Mouse (Mus musculus) frontal cortex, adult (tissue): ENCODE measurements around the gene Rdx.
"Not testable (repeated sequence)": the region's sequence is repeated elsewhere in the genome, so short reads cannot be mapped to it uniquely, and the experiment has no call there.

Source experiments
- ATAC-seq: cut with Nextera tagmentation; 2 replicates; pipeline ENCODE4 v1.9.2; 2017; ENCODE audit warnings: mild to moderate bottlenecking, moderate library complexity, mixed read lengths; ENCODE audit not compliant: low TSS enrichment

Gene Rdx

DNA sequence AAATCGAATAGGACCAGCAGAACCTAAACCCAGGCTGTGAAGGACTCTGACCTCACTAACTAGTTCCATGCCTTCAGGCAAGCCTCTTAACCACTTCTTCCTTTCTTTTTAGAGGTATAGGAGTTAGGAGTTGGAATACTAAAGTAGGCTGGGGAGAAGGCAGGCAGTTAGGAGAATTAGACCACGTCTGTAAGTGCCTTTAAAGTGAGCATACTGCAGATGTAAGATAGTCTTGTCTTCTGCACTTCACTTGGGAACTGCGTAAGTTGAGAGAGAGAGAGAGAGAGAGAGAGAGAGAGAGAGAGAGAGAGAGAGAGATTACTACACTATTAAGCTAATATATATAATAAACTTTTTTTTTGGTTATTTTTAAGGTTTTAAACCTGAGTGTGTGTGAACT is 8.3 kb downstream of the Rdx start:
- ATAC-seq = no peak

- ATAC-seq = no peak
Measured at GRCm38 (mm10) chr9:52059788-52060187, 12.8 kb downstream of the Rdx start.

DNA sequence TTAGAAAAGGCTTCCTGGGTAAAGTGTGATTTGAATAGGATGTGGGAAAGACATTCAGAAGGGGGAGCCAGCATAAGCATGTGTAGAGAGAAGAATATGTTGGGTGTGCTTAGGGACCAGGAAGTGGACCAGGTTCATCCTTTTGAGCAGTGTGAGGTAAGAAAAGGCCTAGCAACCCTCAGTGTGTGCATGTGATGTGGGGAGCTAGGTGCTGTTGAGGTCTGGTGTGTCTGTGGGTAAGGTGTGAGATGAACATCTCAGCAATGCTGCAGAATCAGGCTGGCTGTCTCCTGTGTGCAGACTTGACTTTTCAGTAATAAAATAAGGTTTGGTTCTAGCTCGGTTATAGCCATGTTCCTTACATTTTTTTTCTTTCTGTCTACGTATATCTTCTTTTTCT is 23.1 kb downstream of the Rdx start:
- ATAC-seq = no peak

- ATAC-seq = not testable (repeated sequence)
Measured at GRCm38 (mm10) chr9:52071352-52071751, 24.4 kb downstream of the Rdx start.

DNA sequence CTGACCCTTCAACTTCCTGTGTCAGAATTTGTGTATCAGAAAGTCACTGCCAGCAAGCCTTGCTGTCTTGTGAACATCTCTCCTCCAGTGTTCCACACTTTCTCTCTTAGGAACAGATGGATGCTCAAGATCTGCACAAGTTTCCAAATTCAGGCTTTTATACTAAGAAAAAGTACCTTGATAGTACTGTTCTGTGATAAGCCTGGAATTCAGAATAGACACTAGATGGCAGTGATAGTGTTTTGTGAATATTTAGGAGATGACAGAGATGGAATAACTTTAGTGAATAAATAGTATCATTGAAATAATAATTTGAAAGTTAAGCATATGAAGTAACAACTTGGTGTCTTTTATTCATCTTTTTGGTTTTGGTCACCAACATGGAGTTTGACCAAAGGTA is 25.2 kb downstream of the Rdx start:
- ATAC-seq = peak; percentile 55; the same call in 1 of the 2 replicates

GRCm38 (mm10) chr9:52076089-52076488 is 29.1 kb downstream of the Rdx start:
- ATAC-seq = no peak

DNA sequence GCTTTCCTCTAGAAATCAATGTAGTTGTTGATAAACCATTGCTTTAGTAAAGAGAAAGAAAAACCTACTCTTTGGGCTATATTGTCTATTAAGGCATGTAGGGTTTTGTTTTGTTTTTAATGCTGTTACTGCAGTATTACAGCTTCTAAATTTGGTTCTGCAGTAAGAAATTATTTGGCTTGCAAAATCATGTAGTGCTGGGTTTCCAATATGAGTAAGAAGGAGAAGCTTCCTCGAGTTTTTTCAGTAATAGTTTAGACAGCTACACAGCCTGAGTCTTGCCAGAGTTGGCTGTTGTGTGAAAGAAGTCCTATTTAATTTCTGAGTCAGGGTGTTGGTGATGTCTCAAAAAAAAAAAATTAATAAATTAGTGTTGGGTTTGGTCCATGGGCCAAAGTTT is 30.7 kb downstream of the Rdx start:
- ATAC-seq = no peak

GRCm38 (mm10) chr9:52081979-52082378 is 35.0 kb downstream of the Rdx start:
- ATAC-seq = no peak

- ATAC-seq = no peak
Measured at GRCm38 (mm10) chr9:52082414-52082813, 35.4 kb downstream of the Rdx start.

GRCm38 (mm10) chr9:52091752-52092151 is 44.8 kb downstream of the Rdx start:
- no peak for ATAC-seq

GRCm38 (mm10) chr9:52092311-52092710 is 45.3 kb downstream of the Rdx start:
- no peak for ATAC-seq

DNA sequence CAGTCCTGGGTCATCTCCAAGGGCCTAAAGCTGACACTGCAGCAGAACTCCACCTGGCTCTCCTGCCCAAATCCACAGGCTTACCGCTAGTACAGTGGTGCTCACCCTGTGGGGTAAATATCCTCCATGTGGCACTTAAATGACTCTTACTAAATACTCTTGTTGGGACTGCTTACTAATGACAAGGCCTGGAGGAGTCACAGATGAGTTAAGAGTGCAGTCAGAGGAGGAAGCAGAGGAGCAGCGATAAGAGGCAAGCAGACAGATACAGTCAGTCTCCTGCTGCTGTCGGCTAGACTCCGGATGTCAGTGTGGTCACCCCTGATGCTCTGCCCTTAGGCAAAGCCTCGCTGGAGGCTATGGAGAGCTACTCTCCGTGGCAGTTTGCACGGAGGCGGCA is 46.1 kb downstream of the Rdx start:
- ATAC-seq = no peak

GRCm38 (mm10) chr9:52094016-52094415 is 47.0 kb downstream of the Rdx start:
- no peak for ATAC-seq

DNA sequence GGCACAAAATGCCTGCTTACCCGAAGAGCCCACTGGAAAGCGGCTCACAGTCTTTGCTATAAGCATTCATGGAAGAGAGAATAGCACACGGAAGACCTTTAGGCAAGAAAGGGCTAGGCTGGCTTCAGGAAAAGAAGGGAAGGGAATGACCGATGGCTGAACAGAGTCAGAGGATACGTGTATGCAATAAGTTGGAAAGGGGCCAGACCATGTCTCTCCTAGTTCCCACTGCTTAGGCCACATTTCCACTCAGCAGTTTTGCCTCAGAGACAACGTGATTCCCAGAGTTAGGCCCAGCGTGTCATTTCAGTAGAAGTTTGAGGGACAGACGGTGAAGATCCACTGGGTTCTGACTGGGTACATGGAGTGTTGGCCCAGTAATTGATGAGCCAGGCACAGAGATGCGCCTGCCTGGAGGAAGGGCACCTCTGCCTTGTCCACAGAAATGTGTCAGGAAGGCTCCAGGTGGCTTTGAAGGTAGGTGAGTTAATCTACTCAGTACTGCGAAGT is 47.6 kb downstream of the Rdx start:
- ATAC-seq = no peak

DNA sequence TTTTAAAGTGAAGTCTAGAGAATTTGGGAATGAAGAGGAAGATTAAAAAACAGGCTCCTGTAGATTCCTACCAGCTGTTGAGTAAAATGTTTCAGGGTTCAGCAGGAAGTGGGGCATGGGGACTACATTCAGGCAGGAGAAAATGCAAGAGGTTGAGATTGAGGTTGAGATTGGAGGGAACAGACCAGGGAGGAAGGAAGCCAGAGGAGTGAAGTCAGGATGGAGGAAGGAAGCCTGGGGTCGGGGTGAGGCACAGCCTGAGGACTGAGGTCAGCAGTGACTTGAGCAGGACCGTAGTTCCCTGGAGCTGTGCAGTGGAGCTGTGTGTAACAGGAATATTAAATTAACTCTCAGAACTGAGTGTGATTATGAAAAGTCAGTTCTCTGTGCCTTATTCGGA is 48.7 kb downstream of the Rdx start:
- ATAC-seq = no peak

- no peak for ATAC-seq
Measured at GRCm38 (mm10) chr9:52097386-52097785, 50.4 kb downstream of the Rdx start.

DNA sequence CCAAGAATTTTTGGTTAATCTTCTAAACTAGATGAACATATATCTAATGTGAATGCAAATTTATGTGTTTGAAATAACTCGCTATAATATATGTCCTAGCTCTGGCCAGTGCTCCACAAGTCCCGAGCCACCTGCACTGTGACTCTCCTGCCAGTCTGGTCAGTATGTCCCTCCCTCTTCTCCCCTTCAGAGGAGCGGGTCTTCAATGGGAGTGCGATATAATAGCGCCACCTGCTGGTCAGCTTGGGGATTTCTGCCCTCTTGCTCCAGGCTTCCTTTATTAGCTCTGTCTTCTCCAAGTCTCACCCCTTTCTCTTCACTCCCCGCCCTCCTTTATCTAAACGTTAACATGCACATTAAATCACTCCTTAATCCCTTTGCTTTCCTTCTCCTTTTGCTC is 51.6 kb downstream of the Rdx start:
- ATAC-seq = peak; percentile 78

DNA sequence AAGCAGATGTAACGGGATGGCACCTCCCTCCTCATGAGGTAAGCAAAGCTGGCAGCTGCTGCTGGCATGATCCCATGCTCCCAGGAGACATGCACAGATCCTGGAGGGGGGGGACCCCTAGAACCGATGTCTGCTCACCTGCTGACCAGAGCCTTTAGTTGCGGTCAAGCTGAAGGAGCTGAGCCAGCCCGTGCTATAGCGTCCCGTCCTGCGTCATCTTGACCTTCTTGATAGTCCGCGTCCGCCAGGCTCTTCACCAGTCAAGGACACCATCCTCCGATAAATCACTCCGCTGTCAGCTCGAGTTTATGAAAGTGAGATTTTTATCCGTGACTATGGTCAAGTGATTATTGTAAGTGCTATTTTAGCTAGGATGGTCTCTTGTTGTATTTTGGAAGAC is 53.5 kb downstream of the Rdx start:
- ATAC-seq = no peak

DNA sequence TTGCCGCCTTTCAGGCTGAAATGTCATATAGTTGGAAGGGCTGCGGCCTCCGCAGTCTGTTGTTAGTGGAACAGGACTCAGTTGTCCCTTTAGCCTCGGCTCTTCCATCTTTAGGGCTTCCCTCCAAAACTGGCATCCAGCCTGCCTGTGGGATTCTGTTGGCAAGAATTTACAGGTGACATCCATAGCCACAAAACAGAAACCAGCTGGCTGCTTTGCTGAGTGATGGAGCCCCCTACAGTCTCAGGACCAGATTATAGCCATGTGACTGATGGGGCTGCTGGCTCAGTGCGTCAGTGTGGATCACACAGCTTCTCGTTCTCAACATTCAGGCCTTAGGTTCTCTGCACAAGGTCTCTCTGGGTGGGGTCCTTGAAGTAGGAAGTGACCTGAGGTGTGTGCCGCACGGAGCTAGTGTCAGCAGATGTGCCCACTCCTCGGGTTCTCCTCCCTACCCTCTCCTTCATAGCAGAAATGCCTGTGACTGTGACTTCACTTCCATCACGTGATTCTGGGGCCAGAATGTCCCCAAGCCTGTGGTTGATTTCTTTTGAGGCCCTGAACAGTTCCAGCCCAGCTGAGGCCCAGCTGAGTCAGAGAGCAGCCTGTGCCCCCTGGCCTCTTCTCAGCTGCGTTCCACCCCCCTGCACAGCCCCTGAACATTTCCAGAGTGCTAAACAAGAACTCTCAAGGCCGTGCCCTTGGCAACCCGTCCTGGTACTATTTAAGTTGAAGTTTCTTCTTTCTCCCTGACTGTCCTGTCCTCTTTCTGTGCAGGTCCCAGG is 55.3 kb downstream of the Rdx start:
- no peak for ATAC-seq

DNA sequence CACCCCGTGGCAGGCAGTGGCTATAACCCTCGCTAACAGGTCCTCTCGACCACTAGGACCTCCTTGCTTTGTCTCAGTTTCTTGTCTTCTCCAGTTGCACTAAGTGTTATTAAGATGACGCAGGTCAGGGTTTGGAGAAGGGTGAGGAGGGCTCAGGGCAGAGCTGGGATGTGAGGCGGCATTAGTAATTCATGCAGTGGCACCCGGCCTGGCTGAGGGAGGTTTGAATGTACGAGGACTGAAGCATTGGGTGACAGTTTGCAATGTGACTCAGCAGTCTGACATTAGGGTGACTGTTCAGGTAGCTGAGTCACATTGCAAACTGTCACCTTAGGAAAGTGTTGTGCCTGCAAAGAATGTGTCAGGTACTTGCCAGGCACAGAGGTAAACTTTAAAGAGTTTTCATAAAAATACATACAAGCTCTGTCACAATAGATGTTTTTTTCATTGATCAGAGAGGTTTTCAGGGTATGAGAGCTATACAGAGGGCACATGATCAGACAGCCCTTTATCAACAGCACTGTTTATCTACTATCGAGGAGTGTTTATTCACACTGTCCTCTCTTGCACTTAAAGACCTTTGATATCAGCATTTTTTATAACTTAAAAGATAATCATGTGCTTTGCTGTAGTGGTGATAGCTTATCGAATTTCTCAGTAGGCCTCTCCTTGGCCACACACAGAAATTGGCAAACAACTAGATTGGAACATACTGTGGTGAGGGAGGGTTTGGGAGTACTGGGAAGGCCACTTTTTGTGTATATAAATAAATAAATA is 56.7 kb downstream of the Rdx start:
- no peak for ATAC-seq

DNA sequence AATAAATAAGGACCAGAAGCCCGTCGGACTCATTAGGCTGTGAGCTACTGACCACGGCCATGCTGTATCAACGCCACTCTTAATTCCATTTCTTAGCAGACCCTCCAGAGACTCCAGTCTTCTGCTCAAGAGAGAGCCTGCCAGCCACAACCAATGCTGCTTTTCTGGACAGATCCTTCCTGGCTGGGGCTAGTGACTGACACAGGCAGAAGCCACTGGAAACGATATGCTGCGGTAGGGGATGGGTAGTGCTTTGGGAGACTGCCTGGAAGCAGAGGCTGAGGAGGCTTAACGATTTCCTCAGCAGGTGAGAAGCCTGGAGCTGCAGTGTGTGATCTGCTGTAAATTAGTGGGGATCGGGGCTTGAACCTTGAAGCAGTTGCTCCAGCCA is 57.2 kb downstream of the Rdx start:
- no peak for ATAC-seq

DNA sequence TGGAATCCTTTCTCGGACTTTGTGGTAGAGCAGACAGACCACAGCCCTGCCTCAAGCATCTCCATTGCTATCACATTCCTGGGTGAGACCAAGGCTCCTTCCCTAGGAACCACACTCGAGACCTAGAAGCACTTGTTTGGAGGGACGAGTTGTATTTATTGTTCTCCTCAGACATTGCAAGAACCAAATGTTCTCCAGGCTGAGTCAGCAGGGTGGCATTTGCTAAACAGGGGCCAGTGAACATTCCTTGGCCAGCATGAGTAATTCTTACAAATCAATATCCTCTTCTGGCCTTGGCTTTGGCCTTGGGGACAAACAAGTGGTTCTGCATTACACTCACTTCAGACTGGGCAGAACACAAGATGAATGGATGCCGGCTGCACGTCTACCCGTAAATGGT is 58.5 kb downstream of the Rdx start:
- ATAC-seq = no peak

- ATAC-seq = no peak
Measured at GRCm38 (mm10) chr9:52107161-52107560, 60.2 kb downstream of the Rdx start.
